Mouse (Mus musculus) ES-Bruce4 (cell line): ENCODE data around the gene Fxn. TPM values are rescaled to one million over a fixed set of nuclear protein-coding genes. Genes with fewer than 3 reads are reported as not detected.
A peak's percentile ranks its signal among the peaks of the same experiment; 100 is the strongest.

Experiments
- H3K27ac ChIP-seq: 2 replicates; pipeline ENCODE4 v1.5.1; 2012; ENCODE audit warnings: low read length, inconsistent platforms; ENCODE audit not compliant: insufficient read depth
- H3K27me3 ChIP-seq: 2 replicates; pipeline ENCODE4 v1.6.1; 2012; ENCODE audit warnings: mild to moderate bottlenecking, low read length, inconsistent platforms; ENCODE audit not compliant: control insufficient read depth, poor library complexity, insufficient read depth, severe bottlenecking
- H3K36me3 ChIP-seq: 2 replicates; pipeline ENCODE4 v1.6.1; 2012; ENCODE audit warnings: inconsistent platforms, mild to moderate bottlenecking, low read length, moderate library complexity; ENCODE audit not compliant: control insufficient read depth, poor library complexity, insufficient read depth, severe bottlenecking
- H3K4me1 ChIP-seq: one replicate; pipeline ENCODE4 v1.8.1; 2011; ENCODE audit warnings: low read length; ENCODE audit not compliant: control insufficient read depth, insufficient read depth
- H3K4me3 ChIP-seq: 2 replicates; pipeline ENCODE4 v1.5.1; 2011; ENCODE audit warnings: low read depth, mild to moderate bottlenecking, low read length
- H3K9ac ChIP-seq: 2 replicates; pipeline ENCODE4 v1.6.1; 2012; ENCODE audit warnings: low read depth, mild to moderate bottlenecking, inconsistent platforms; ENCODE audit not compliant: poor library complexity, severe bottlenecking
- H3K9me3 ChIP-seq: replicated peaks from 2 replicates; pipeline ENCODE4 v1.6.1; 2012; ENCODE audit warnings: mild to moderate bottlenecking, low read length, inconsistent platforms; ENCODE audit not compliant: control insufficient read depth, poor library complexity, insufficient read depth, severe bottlenecking
- CTCF ChIP-seq: IDR thresholded peaks from one replicate; pipeline ENCODE4 v1.8.1; 2011; ENCODE audit warnings: low read depth, low read length
- EP300 ChIP-seq: IDR thresholded peaks from 2 replicates; pipeline ENCODE4 v1.6.1; 2011; ENCODE audit warnings: low read depth, low read length; ENCODE audit not compliant: insufficient read depth
- POLR2A ChIP-seq: IDR thresholded peaks from one replicate; pipeline ENCODE4 v1.8.1; 2011; ENCODE audit warnings: low read length; ENCODE audit not compliant: insufficient read depth
- polyA plus RNA-seq: library from polyadenylated mRNA; stranded (reverse); fragments of >200 nt; gene quantifications from 2 replicates; pipeline ENCODE4 v1.2.4, GENCODE M21; 2011; ENCODE audit warnings: low read depth; ENCODE audit not compliant: missing spikeins, insufficient read depth, insufficient read length

Gene Fxn
- polyA plus RNA-seq, 1 experiment, result 11.2 TPM

- Histone ChIP-seq H3K4me3 (no peak overlapping the region), H3K4me1 (peaks cover 4% of the 10 kb centered on the region)
- TF ChIP-seq POLR2A, result no peak
- TF ChIP-seq EP300, result no peak
- TF ChIP-seq CTCF, result peak; percentile 22
Observed at GRCm38 (mm10) chr19:24221455-24221854, 59.0 kb downstream of the Fxn start.

GRCm38 (mm10) chr19:24220795-24221445, 59.5 kb downstream of the Fxn start:
- no peak overlapping the region for H3K27ac ChIP-seq
- H3K4me3 ChIP-seq, result no peak overlapping the region
- peaks cover 4% of the 10 kb centered on the region for H3K4me1 ChIP-seq
- no peaks in the 10 kb centered on the region for H3K36me3 ChIP-seq
- TF ChIP-seq POLR2A (no peak), EP300 (no peak), CTCF (no peak)
- 0 out of 2 replicates have a peak overlapping the region, but pooled peaks have one; percentile 16 for H3K9ac ChIP-seq
- H3K9me3 ChIP-seq, result no peaks in the 10 kb centered on the region
- no peaks in the 10 kb centered on the region for H3K27me3 ChIP-seq

More at GRCm38 (mm10) chr19:24221455-24221854, 59.0 kb downstream of the Fxn start:
- H3K9me3 ChIP-seq, result no peaks in the 10 kb centered on the region
- H3K27ac ChIP-seq, result no peak overlapping the region
- peak overlapping the region; percentile 16; the same call in 1 of the 2 replicates for H3K9ac ChIP-seq
- no peaks in the 10 kb centered on the region for H3K36me3 ChIP-seq
- no peaks in the 10 kb centered on the region for H3K27me3 ChIP-seq

- no peak overlapping the region for H3K9ac ChIP-seq
- 0 out of 2 replicates have a peak overlapping the region, but pooled peaks have one; percentile 35 for H3K27ac ChIP-seq
- no peaks in the 10 kb centered on the region for H3K9me3 ChIP-seq
- no peaks in the 10 kb centered on the region for H3K36me3 ChIP-seq
- no peak overlapping the region for H3K4me3 ChIP-seq
- H3K4me1 ChIP-seq, result peaks cover 4% of the 10 kb centered on the region
- TF ChIP-seq POLR2A (no peak), EP300 (no peak), CTCF (no peak)
- H3K27me3 ChIP-seq, result no peaks in the 10 kb centered on the region
Observed at GRCm38 (mm10) chr19:24219011-24219410, 61.4 kb downstream of the Fxn start.

GRCm38 (mm10) chr19:24218291-24218690, 62.1 kb downstream of the Fxn start:
- H3K36me3 ChIP-seq, result no peaks in the 10 kb centered on the region
- 0 out of 2 replicates have a peak overlapping the region, but pooled peaks have one; percentile 42 for H3K9ac ChIP-seq
- no peak overlapping the region for H3K4me3 ChIP-seq
- no peaks in the 10 kb centered on the region for H3K27me3 ChIP-seq
- H3K9me3 ChIP-seq, result no peaks in the 10 kb centered on the region
- H3K4me1 ChIP-seq, result peaks cover 4% of the 10 kb centered on the region
- TF ChIP-seq POLR2A (no peak), CTCF (peak; percentile 28)
- H3K27ac ChIP-seq, result peak overlapping the region; percentile 60; the same call in 1 of the 2 replicates

- peak overlapping the region; percentile 60; the same call in 1 of the 2 replicates for H3K27ac ChIP-seq
- H3K27me3 ChIP-seq, result no peaks in the 10 kb centered on the region
- H3K9me3 ChIP-seq, result no peaks in the 10 kb centered on the region
- TF ChIP-seq POLR2A (no peak), CTCF (no peak), EP300 (no peak)
- H3K36me3 ChIP-seq, result no peaks in the 10 kb centered on the region
- H3K9ac ChIP-seq, result 0 out of 2 replicates have a peak overlapping the region, but pooled peaks have one; percentile 42
- H3K4me3 ChIP-seq, result no peak overlapping the region
- H3K4me1 ChIP-seq, result peaks cover 6% of the 10 kb centered on the region
Observed at GRCm38 (mm10) chr19:24217851-24218250, 62.6 kb downstream of the Fxn start.

GRCm38 (mm10) chr19:24216771-24217170, 63.6 kb downstream of the Fxn start:
- TF ChIP-seq POLR2A (no peak), EP300 (no peak), CTCF (no peak)
- Histone ChIP-seq H3K27ac (no peak overlapping the region), H3K9me3 (no peaks in the 10 kb centered on the region), H3K4me3 (no peak overlapping the region), H3K4me1 (peaks cover 5% of the 10 kb centered on the region), H3K9ac (peak overlapping the region; percentile 56; the same call in 1 of the 2 replicates), H3K36me3 (no peaks in the 10 kb centered on the region), H3K27me3 (no peaks in the 10 kb centered on the region)
